Mouse (Mus musculus) heart, postnatal 0 days (tissue): ENCODE data around the gene Ube2g2. TPM values are rescaled to one million over a fixed set of nuclear protein-coding genes. Genes with fewer than 3 reads are reported as not detected.

ENCODE experiments used
- ATAC-seq: fragments of 200-750 bp; cut with Nextera tagmentation; 2 replicates; pipeline ENCODE4 v1.8.0; 2017; ENCODE audit warnings: low read depth, moderate number of reproducible peaks, moderate library complexity; ENCODE audit not compliant: insufficient read depth
- DNase-seq: peaks from one replicate; pipeline ENCODE4 v3.0.0-alpha.2; 2016; ENCODE audit warnings: low spot score
- H3K27ac ChIP-seq: fragments of 300-500 bp; sonication (generic); 2 replicates; pipeline ENCODE4 v1.5.1; 2014; ENCODE audit warnings: low read depth, mild to moderate bottlenecking
- H3K27me3 ChIP-seq: fragments of 300-500 bp; sonication (generic); 2 replicates; pipeline ENCODE4 v1.6.1; 2014; ENCODE audit warnings: low read length, mixed read lengths; ENCODE audit not compliant: control insufficient read depth, insufficient read depth
- H3K36me3 ChIP-seq: fragments of 300-500 bp; sonication (generic); replicated peaks from 2 replicates; pipeline ENCODE4 v1.6.1; 2014; ENCODE audit warnings: low read length, mixed read lengths; ENCODE audit not compliant: control insufficient read depth, insufficient read depth
- H3K4me1 ChIP-seq: fragments of 300-500 bp; sonication (generic); 2 replicates; pipeline ENCODE4 v1.6.1; 2014; ENCODE audit warnings: antibody characterized with exemption; ENCODE audit not compliant: control insufficient read depth, insufficient read depth
- H3K4me2 ChIP-seq: fragments of 300-500 bp; sonication (generic); 2 replicates; pipeline ENCODE4 v1.6.1; 2014; ENCODE audit warnings: low read depth, mild to moderate bottlenecking, low read length, moderate library complexity
- H3K4me3 ChIP-seq: fragments of 300-500 bp; sonication (generic); 2 replicates; pipeline ENCODE4 v1.5.1; 2014; ENCODE audit warnings: low read depth, low read length
- H3K9ac ChIP-seq: fragments of 300-500 bp; sonication (generic); replicated peaks from 2 replicates; pipeline ENCODE4 v1.6.1; 2014; ENCODE audit warnings: low read depth, low read length, mixed read lengths
- H3K9me3 ChIP-seq: fragments of 300-500 bp; sonication (generic); replicated peaks from 2 replicates; pipeline ENCODE4 v1.6.1; 2016; ENCODE audit warnings: low read length; ENCODE audit not compliant: control insufficient read depth
- CTCF ChIP-seq: IDR thresholded peaks from 2 replicates; pipeline ENCODE4 v1.5.1; 2016; ENCODE audit warnings: antibody characterized with exemption, control low read depth, low read depth
- EP300 ChIP-seq: IDR thresholded peaks from 2 replicates; pipeline ENCODE4 v1.6.1; 2016; ENCODE audit warnings: antibody characterized with exemption, low read depth
- WGBS: fragments of 180-500 bp; shearing (Covaris S2); extraction: QIAGEN DNeasy Blood & Tissue Kit; methylation state at CpG from one replicate; pipeline ENCODE4 v1.1.7; 2014; 5-methylcytosine and 5-hydroxymethylcytosine counted together
- polyA plus RNA-seq: library from polyadenylated mRNA; unstranded; fragments of >200 nt; fragmentation: Nextera tagmentation; extraction: Ambion mirVana; gene quantifications from 2 replicates; pipeline ENCODE4 v1.2.1, GENCODE M21; 2015
- total RNA-seq: library from RNA; depleted of rRNA; stranded (reverse); fragments of >200 nt; gene quantifications from 2 replicates; pipeline ENCODE4 v1.2.3, GENCODE M21; 2014; ENCODE audit warnings: low replicate concordance

The Ube2g2 gene
- total and polyA plus RNA-seq, 2 experiments from 2014 or later, result 56.4 to 71.8 TPM

DNA sequence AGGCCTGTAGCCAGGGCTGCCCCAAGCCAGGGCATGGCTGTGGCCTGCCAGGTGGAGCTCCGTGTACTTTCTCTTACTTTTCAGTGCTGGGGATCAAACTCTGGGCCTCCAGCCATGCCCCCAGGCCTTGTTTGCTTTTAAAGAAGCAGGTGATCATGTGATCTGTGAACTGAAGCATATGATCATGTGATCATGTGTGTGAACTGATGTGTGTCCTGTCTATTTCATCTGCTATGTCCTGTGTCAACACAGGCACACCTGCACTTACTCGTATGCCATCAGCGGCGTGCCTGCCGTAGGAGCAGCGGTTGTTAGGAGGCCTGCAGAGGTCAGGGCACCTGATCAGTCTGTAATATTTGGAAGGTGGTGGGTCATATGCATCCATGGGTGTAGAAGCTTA, 11.9 kb downstream of the Ube2g2 start:
- H3K9ac ChIP-seq, result no peak overlapping the region

DNA sequence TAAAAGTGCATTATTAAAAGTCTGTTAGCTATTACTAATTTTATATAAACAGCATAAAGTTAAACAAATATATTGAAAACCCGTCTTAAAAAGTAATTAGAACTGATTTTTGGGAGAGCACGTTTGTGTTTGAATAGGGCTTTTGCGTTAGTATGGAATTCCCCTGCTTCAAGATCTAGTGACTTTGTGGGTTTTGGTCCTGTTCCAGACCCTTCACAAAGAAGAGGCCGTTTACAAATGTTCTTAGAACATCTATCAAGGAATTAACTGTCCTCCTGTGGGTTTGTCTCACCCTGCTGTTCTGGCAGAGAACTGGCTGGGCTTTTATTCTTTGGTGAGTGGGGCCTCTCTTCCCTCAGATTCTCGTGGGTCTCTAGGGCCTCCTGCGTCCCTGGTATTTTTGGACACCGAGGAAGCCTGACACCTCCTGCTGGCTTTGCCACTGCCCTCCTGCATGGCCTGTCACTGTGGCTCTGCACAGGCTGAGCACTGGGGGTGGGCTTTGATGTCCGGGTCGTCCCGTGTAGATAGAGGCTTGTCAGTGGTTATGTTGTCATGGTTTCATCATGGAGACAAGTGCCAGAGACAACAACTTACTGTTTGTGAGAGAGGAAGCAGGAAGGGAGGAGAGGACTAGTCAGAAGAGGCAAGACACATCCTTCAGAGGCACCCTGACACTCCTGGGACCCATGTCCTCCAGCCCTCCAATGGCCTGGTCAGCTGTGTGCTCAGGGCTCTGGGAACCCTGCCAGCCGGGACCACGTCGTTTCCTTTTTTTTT, 12.6 kb downstream of the Ube2g2 start:
- Histone ChIP-seq H3K4me3 (no peak overlapping the region), H3K9me3 (no peaks in the 10 kb centered on the region), H3K4me1 (peaks cover 22% of the 10 kb centered on the region), H3K27ac (peak overlapping the region; percentile 76), H3K27me3 (no peaks in the 10 kb centered on the region), H3K36me3 (peaks cover 47% of the 10 kb centered on the region), H3K4me2 (no peak overlapping the region), H3K9ac (no peak overlapping the region)
- DNase-seq (peak; percentile 80), ATAC-seq (peak; percentile 87)
- TF ChIP-seq EP300 (no peak), CTCF (no peak)
- WGBS, result 22% methylated on average over 13 of the region's 13 CpGs

More for the DNA sequence above, 11.9 kb downstream of the Ube2g2 start:
- Histone ChIP-seq H3K27ac (peak overlapping the region; percentile 76), H3K4me3 (no peak overlapping the region), H3K27me3 (no peaks in the 10 kb centered on the region), H3K9me3 (no peaks in the 10 kb centered on the region), H3K4me2 (no peak overlapping the region), H3K4me1 (peaks cover 20% of the 10 kb centered on the region), H3K36me3 (peaks cover 47% of the 10 kb centered on the region)
- TF ChIP-seq EP300, result no peak
- no peak for TF ChIP-seq CTCF
- ATAC-seq, result no peak
- 60% methylated on average over 6 of the region's 6 CpGs for WGBS
- DNase-seq, result no peak

DNA sequence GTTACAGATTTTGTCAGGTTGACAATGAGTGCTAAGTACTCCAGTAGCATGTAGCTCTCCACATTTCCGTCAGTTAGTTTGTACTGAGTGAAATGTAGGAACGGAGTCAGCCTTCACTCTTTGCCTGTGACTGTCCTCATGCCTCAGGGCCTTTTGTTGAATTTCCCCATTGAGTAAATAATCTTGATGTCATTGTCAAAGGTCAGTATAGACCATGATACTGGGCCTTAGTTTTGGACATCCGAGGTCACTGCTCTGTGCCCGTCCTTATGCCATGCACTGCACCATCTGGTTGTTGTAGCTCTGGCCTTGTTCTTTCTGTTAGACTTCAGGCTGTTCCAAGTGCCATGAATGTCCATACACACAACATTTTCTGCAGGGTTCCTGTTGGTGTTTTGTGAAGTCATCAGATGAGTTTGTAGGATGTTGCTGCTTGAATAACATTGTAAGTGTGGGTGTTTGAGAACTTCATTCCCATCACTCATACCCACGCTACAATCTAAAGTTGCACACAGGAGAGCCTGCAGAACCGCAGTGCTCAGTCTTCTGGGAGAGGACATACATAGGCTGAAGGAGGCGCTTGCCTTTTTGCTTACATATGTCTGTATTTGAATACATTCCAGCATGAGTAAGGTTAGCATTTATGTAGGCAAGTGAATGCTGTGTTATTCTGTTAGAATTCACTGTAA, 14.3 kb downstream of the Ube2g2 start:
- H3K9ac ChIP-seq, result no peak overlapping the region
- TF ChIP-seq CTCF (no peak), EP300 (no peak)
- H3K4me3 ChIP-seq, result no peak overlapping the region
- ATAC-seq (no peak), DNase-seq (no peak)
- H3K27ac ChIP-seq, result no peak overlapping the region
- no peak overlapping the region for H3K4me2 ChIP-seq
- peaks cover 49% of the 10 kb centered on the region for H3K36me3 ChIP-seq
- 84% methylated on average over 7 of the region's 7 CpGs for WGBS
- peaks cover 22% of the 10 kb centered on the region for H3K4me1 ChIP-seq
- H3K27me3 ChIP-seq, result no peaks in the 10 kb centered on the region
- no peaks in the 10 kb centered on the region for H3K9me3 ChIP-seq

DNA sequence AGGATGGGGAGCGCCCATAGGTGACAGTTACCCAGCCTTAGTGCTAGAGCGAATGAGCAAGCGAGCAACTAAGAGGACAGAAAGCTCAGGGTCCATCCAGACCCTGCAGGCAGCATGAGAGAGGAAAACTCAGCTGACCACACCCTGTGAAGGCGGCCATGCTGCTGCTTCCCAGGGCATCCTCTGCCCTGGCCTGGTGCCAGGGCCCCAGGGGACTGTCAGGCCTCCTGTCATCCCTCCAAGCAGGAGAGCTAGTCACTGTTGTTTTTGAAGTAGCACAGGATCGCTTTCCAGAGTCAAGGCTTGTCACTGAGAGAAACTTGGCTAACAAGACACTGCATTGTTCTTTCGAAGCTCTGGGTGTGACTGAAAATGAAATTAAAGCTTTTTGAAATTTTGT, 16.9 kb downstream of the Ube2g2 start:
- Histone ChIP-seq H3K27me3 (no peaks in the 10 kb centered on the region), H3K27ac (peak overlapping the region; percentile 5; the same call in 1 of the 2 replicates), H3K4me2 (no peak overlapping the region), H3K9ac (no peak overlapping the region), H3K9me3 (no peaks in the 10 kb centered on the region), H3K36me3 (peaks cover 52% of the 10 kb centered on the region), H3K4me3 (no peak overlapping the region), H3K4me1 (peaks cover 20% of the 10 kb centered on the region)
- DNase-seq (peak; percentile 61), ATAC-seq (0 out of 2 replicates have a peak, but pooled peaks have one; percentile 25)
- TF ChIP-seq EP300 (no peak), CTCF (no peak)
- 54% methylated on average over 6 of the region's 6 CpGs for WGBS

DNA sequence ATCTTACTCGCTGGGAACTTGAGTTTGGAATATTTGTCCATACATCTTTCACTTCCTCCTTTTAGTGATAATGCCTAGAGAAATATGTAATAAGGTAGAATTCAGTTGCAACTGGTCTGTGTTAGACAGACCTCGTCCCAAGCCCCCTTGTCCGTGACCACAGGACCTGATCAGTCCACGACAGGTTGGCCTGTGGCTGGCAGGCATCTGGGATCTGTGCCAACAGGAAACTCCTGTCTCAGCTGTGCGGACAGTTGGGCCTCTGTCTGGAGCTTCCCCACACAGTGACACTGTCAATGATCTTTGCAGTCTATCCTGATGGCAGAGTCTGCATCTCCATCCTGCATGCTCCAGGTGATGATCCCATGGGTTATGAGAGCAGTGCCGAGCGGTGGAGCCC, 21.1 kb downstream of the Ube2g2 start:
- Histone ChIP-seq H3K27me3 (no peaks in the 10 kb centered on the region), H3K4me1 (peaks cover 10% of the 10 kb centered on the region; the same call in 1 of the 2 replicates), H3K9me3 (no peaks in the 10 kb centered on the region), H3K9ac (no peak overlapping the region), H3K4me3 (no peak overlapping the region), H3K36me3 (peaks cover 75% of the 10 kb centered on the region), H3K4me2 (no peak overlapping the region), H3K27ac (no peak overlapping the region)
- 53% methylated on average over 7 of the region's 7 CpGs for WGBS
- DNase-seq, result no peak
- ATAC-seq, result no peak
- no peak for TF ChIP-seq CTCF
- no peak for TF ChIP-seq EP300
